Mouse (Mus musculus): ENCODE measurements around the gene Wfdc11.

- TF ChIP-seq CTCF (IDR thresholded peaks at IDR 0.05; ENCODE audit: borderline replicate concordance, control insufficient read depth, extremely low read depth, insufficient read depth, low read length, poor library complexity) (no peak), POLR2A (IDR thresholded peaks at IDR 0.05; ENCODE audit: control insufficient read depth, extremely low read depth, insufficient read depth, low read length, poor library complexity) (no peak)
Observed at GRCm38 (mm10) chr2:164635266-164635665, 38.6 kb downstream of the Wfdc11 start.

All from thymus, adult 2 months (tissue).